Mouse (Mus musculus) midbrain, embryonic 10.5 days (tissue): ENCODE measurements at regions not wholly inside any gene's neighbourhood (a gene's known extent, or its start where the extent isn't known, plus 50 kb on each side); places are given as distances from the start of the nearest gene placed in this dataset.

Source experiments
- DNase-seq: peaks from one replicate; pipeline ENCODE4 v3.0.0-alpha.2; 2017; ENCODE audit warnings: low spot score
- H3K27ac ChIP-seq: fragments of 300-500 bp; sonication (generic); replicated peaks from 2 replicates; pipeline ENCODE4 v1.5.1; 2016; ENCODE audit warnings: mild to moderate bottlenecking
- H3K27me3 ChIP-seq: fragments of 300-500 bp; sonication (generic); 2 replicates; pipeline ENCODE4 v1.6.1; 2016; ENCODE audit warnings: low read depth, mild to moderate bottlenecking; ENCODE audit not compliant: poor library complexity, severe bottlenecking
- H3K36me3 ChIP-seq: fragments of 300-500 bp; sonication (generic); 2 replicates; pipeline ENCODE4 v1.6.1; 2016; ENCODE audit warnings: mild to moderate bottlenecking, moderate library complexity
- H3K4me1 ChIP-seq: fragments of 300-500 bp; sonication (generic); 2 replicates; pipeline ENCODE4 v1.6.1; 2016
- H3K4me3 ChIP-seq: fragments of 300-500 bp; sonication (generic); 2 replicates; pipeline ENCODE4 v1.5.1; 2016; ENCODE audit warnings: mild to moderate bottlenecking, moderate library complexity
- H3K9me3 ChIP-seq: fragments of 300-500 bp; sonication (generic); replicated peaks from 2 replicates; pipeline ENCODE4 v1.6.1; 2016; ENCODE audit warnings: mild to moderate bottlenecking
- WGBS: fragments of 180-500 bp; shearing (Covaris S2); methylation state at CpG from one replicate; pipeline ENCODE4 v1.1.7; 2016; 5-methylcytosine and 5-hydroxymethylcytosine counted together

GRCm38 (mm10) chr13:44290199-44290598 is 439.1 kb upstream of the Jarid2 start:
- peaks cover 16% of the 10 kb centered on the region for H3K9me3 ChIP-seq
- H3K27me3 ChIP-seq: peaks cover 5% of the 10 kb centered on the region; the same call in 1 of the 2 replicates
- DNase-seq: no peak
- no peak overlapping the region for H3K4me3 ChIP-seq
- WGBS: 94% methylated on average over 2 of the region's 2 CpGs
- no peaks in the 10 kb centered on the region for H3K36me3 ChIP-seq
- H3K4me1 ChIP-seq: no peaks in the 10 kb centered on the region
- H3K27ac ChIP-seq: no peak overlapping the region

- no peaks in the 10 kb centered on the region for H3K36me3 ChIP-seq
Observed at GRCm38 (mm10) chr13:44292476-44293056, 436.7 kb upstream of the Jarid2 start.

DNA sequence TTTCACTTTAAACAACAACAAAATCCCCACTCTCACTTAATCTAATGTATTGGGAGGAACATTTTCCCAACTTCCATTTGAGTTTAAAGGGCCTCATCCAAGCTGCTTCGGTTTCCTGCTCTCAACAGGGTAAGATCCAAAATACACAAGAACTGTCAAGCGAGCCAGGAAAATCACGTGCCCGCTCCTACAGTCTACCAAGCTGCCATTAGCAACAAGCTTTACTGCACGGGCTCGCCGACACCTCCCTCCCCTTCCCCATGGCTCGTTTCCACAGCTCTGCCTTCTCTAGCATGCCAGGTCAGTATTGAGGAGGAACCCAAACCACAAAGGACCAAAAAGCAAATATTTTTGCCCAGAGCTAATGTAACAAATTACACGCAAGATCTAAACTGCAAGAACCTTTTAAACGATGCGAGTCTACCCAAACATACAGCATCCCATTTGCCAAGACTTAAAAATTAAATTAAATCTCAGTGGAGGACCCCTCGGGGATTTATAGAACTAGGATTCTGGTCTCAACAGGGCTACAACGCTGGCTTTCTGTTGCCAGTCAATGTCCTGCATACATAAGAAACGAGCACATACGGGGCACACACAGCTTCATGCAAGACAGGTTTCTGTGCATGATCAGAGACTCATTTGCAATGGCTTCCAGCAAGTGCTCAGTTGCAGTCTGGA is 435.4 kb upstream of the Jarid2 start:
- peaks cover 8% of the 10 kb centered on the region for H3K4me1 ChIP-seq
- no peaks in the 10 kb centered on the region for H3K36me3 ChIP-seq
- H3K27ac ChIP-seq: no peak overlapping the region
- peaks cover 16% of the 10 kb centered on the region for H3K9me3 ChIP-seq
- H3K4me3 ChIP-seq: no peak overlapping the region
- 92% methylated on average over 15 of the region's 15 CpGs for WGBS
- peaks cover 5% of the 10 kb centered on the region; the same call in 1 of the 2 replicates for H3K27me3 ChIP-seq
- no peak for DNase-seq

More at GRCm38 (mm10) chr13:44292476-44293056, 436.7 kb upstream of the Jarid2 start:
- H3K9me3 ChIP-seq: peaks cover 16% of the 10 kb centered on the region
- no peak overlapping the region for H3K27ac ChIP-seq
- H3K27me3 ChIP-seq: peaks cover 5% of the 10 kb centered on the region; the same call in 1 of the 2 replicates
- H3K4me3 ChIP-seq: no peak overlapping the region
- 86% methylated on average over 6 of the region's 6 CpGs for whole genome bisulfite sequencing
- no peak for DNase-seq
- peaks cover 8% of the 10 kb centered on the region for H3K4me1 ChIP-seq

DNA sequence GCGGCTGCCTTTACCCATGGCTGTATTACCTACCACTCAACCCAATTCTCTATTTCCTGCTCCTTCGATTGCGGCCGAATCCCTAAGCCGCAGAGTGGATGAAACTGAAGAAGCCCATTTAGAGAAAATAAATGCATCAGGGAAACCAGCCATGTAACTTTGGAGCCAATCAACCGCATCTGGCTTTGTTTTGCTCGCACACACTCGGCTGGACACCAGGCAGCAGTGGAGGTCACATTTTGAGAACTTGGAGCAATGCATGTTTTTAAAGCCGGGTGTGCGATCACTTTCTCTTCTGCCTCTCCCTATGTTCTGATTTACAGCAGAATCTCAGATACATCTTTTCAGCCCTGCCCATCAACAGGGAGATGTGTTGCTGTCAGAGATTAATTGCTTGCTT is 433.7 kb upstream of the Jarid2 start:
- H3K4me1 ChIP-seq: peaks cover 8% of the 10 kb centered on the region
- peak overlapping the region; percentile 9; the same call in 1 of the 2 replicates for H3K27ac ChIP-seq
- no peaks in the 10 kb centered on the region for H3K36me3 ChIP-seq
- no peak for DNase-seq
- peaks cover 5% of the 10 kb centered on the region; the same call in 1 of the 2 replicates for H3K27me3 ChIP-seq
- peaks cover 10% of the 10 kb centered on the region for H3K9me3 ChIP-seq
- 67% methylated on average over 10 of the region's 10 CpGs for WGBS
- no peak overlapping the region for H3K4me3 ChIP-seq

DNA sequence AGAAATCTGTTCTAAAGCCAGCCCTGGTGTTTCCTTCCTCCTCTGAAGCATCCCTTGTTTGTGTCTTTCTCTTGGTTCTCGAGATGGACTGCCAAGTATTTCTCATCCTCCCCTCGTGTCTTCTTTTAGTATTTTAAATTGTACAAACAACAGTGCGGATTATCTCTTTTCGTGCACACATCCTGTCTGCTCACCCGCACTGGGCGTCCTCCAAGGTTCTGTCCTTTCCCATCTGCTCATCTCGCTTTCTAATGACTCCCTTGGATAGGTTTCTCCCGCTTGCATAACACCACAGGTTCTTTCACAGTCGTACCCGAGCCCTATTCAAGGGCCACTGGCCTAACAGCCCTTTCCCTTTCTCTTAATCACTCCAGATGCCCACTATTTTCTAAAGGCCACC is 428.7 kb upstream of the Jarid2 start:
- 86% methylated on average over 10 of the region's 10 CpGs for WGBS
- no peak overlapping the region for H3K4me3 ChIP-seq
- H3K4me1 ChIP-seq: peaks cover 7% of the 10 kb centered on the region
- H3K9me3 ChIP-seq: no peaks in the 10 kb centered on the region
- DNase-seq: no peak
- peaks cover 3% of the 10 kb centered on the region; the same call in 1 of the 2 replicates for H3K27me3 ChIP-seq
- no peaks in the 10 kb centered on the region for H3K36me3 ChIP-seq
- H3K27ac ChIP-seq: no peak overlapping the region

DNA sequence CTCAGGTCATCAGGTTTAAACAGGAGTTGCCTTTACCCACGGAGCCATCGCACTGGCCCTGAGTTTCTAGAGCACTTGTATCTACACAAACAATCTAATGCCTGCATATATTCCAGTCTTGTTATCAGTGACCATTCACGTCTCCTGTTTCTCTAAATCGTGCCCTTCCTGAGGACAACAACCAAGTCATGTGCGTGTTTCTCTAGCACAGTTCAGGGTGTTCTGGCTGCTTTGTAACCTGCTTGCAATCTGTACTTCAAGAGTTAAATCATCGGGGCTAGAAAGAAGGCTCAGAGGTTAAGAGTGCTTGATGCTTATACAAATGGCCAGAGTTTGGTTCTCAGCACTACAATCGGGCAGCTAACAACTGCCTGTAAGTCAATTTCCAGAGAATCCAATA is 428.1 kb upstream of the Jarid2 start:
- DNase-seq: no peak
- H3K4me3 ChIP-seq: no peak overlapping the region
- no peak overlapping the region for H3K27ac ChIP-seq
- no peaks in the 10 kb centered on the region for H3K36me3 ChIP-seq
- WGBS: 91% methylated on average over 7 of the region's 7 CpGs
- peaks cover 1% of the 10 kb centered on the region; the same call in 1 of the 2 replicates for H3K4me1 ChIP-seq
- H3K9me3 ChIP-seq: no peaks in the 10 kb centered on the region
- peaks cover 4% of the 10 kb centered on the region; the same call in 1 of the 2 replicates for H3K27me3 ChIP-seq

- H3K4me1 ChIP-seq: no peaks in the 10 kb centered on the region
- 88% methylated on average over 10 of the region's 10 CpGs for WGBS
- H3K27me3 ChIP-seq: peaks cover 9% of the 10 kb centered on the region; the same call in 1 of the 2 replicates
- DNase-seq: no peak
- no peaks in the 10 kb centered on the region for H3K9me3 ChIP-seq
- H3K36me3 ChIP-seq: no peaks in the 10 kb centered on the region
- no peak overlapping the region for H3K4me3 ChIP-seq
- no peak overlapping the region for H3K27ac ChIP-seq
Observed at GRCm38 (mm10) chr13:44301936-44302335, 427.3 kb upstream of the Jarid2 start.

GRCm38 (mm10) chr13:44305134-44305991 is 423.9 kb upstream of the Jarid2 start:
- 68% methylated on average over 9 of the region's 9 CpGs for WGBS

GRCm38 (mm10) chr13:44306275-44307050 is 422.8 kb upstream of the Jarid2 start:
- WGBS: 88% methylated on average over 15 of the region's 15 CpGs
- H3K9me3 ChIP-seq: no peaks in the 10 kb centered on the region

More at GRCm38 (mm10) chr13:44305134-44305991, 423.9 kb upstream of the Jarid2 start:
- Histone ChIP-seq H3K27ac (no peak overlapping the region), H3K27me3 (peaks cover 18% of the 10 kb centered on the region; the same call in 1 of the 2 replicates), H3K4me1 (no peaks in the 10 kb centered on the region), H3K36me3 (no peaks in the 10 kb centered on the region), H3K9me3 (no peaks in the 10 kb centered on the region), H3K4me3 (no peak overlapping the region)
- no peak for DNase-seq

GRCm38 (mm10) chr13:44308227-44308626 is 421.0 kb upstream of the Jarid2 start:
- no peaks in the 10 kb centered on the region for H3K36me3 ChIP-seq
- H3K27me3 ChIP-seq: peaks cover 18% of the 10 kb centered on the region; the same call in 1 of the 2 replicates
- no peak for DNase-seq
- no peaks in the 10 kb centered on the region for H3K9me3 ChIP-seq
- H3K4me1 ChIP-seq: no peaks in the 10 kb centered on the region
- 0 out of 2 replicates have a peak overlapping the region, but pooled peaks have one; percentile 9 for H3K27ac ChIP-seq
- H3K4me3 ChIP-seq: no peak overlapping the region
- WGBS: 58% methylated on average over 13 of the region's 13 CpGs

More at GRCm38 (mm10) chr13:44306275-44307050, 422.8 kb upstream of the Jarid2 start:
- H3K4me3 ChIP-seq: no peak overlapping the region
- H3K27ac ChIP-seq: 0 out of 2 replicates have a peak overlapping the region, but pooled peaks have one; percentile 9
- no peak for DNase-seq
- no peaks in the 10 kb centered on the region for H3K4me1 ChIP-seq
- H3K36me3 ChIP-seq: no peaks in the 10 kb centered on the region
- peaks cover 18% of the 10 kb centered on the region; the same call in 1 of the 2 replicates for H3K27me3 ChIP-seq

DNA sequence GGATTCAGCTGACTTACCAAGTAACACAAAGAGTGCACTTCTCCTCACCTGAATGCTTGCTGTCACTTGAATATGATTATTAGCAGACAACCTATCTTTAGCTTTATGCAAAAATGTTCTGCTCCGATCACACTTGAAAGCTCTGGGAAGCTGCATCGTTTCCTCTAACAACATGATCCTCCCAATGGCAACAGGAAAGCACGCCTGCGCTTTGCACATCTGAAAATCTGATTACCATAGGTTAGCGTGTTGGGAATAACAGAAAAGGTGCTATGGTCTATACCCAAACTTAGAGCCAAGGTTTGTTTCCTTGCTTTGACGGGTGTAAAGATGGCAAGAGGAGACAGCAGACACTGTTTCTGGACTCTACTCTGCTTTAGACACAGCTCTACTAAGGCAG is 417.0 kb upstream of the Jarid2 start:
- WGBS: 96% methylated on average over 6 of the region's 6 CpGs

More for the DNA sequence above, 417.0 kb upstream of the Jarid2 start:
- Histone ChIP-seq H3K27ac (no peak overlapping the region), H3K9me3 (no peaks in the 10 kb centered on the region), H3K4me1 (peaks cover 8% of the 10 kb centered on the region), H3K4me3 (no peak overlapping the region), H3K27me3 (peaks cover 8% of the 10 kb centered on the region; the same call in 1 of the 2 replicates), H3K36me3 (no peaks in the 10 kb centered on the region)
- DNase-seq: no peak
